Mouse (Mus musculus) spleen, adult 12 weeks (tissue): ENCODE measurements around the gene Gpn3.

Experiments
- DNase-seq: peaks from one replicate; pipeline ENCODE4 v3.0.0; 2022; ENCODE audit warnings: low spot score

Gpn3 gene

DNA sequence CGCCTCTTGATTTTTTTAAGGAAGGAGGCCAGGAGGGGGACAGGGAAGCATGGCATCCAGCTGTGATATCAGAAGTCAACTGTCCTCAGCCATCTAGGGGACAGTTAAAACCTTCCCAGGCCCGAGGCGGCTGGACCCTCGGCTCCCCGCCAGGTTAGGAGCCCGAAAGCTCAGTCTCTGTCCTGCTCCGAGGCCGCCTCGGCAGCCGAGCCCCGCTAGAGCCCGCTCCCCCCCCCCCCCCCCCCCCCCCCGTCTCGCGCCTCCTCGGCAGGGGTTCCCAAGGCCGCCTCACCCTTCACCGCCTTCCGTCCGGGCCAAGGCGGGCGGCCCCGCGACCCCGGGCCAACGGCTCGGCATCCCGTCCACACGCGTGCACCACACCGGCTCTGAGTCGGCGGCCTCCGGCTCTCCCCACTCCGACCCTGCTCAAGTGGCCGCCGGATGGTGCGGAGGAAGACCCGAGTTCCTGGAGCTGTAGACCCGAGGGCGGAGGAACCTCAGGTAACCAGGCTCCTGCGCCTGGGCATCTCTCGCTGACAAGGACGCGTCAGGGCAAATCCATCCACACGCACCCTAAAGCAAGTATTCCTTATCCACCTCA is at the start of gene Gpn3:
Gpn3 (plus strand) TSS at position 286 of the 601 bp plus-strand sequence.
- no peak for DNase-seq

DNA sequence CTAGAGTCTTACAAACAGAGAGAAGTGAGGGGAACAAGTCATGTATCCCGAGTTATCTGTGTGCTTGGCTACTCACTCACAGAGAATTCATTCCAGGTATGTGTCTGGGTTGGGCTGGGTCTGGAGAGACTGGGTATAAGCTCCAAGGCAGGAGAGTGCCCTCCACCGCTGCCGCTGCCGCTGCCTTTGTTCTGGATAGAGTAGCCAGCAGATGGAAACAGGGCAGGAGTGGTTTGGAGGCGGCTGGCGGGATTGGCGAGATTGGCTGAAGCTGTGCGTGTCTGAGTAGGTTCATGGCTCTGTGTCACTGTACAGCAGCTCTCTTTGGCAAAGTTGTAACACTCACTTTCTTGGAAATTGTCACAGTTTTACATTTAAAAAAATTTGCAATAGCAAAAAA is 48.2 kb upstream of the Gpn3 start:
- no peak for DNase-seq

DNA sequence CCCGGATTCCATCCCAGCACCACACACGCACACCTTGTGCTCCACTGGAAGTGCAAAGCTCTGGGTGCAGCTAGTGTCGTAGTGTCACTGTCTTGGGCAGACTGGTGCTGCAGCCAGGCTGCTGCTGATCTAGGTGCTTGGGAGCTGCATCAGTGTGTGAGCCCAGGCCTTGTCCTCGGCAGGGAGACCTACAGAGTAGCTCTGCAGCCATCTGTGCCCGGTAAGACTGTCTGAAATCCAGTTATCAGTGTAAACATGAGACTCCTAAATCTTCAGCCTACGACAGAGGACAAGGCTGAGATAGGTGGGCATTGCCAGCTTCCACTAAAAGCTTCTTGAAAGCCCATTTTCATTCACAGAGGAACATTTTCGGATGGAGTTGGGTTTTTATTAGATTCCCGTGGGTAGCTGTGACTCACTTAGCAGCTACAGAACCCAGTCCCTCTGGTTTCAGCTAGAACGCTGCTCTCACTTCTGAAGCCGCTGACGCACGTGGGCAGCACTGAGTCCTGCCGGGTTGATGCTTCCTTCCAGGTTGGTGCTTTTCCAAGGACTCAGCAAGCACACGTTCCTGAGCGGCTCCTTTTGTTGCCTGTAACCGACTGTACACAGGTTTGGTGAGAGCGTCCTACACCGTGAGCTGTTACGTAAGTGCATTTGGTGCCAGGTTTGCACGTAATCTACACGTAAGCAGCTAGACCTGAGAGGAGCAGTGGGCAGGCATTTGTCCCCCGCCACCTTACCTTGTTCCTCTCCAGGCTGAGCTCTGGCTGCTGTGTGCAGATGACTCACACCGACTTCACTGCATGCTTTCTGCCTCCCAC is 46.9 kb upstream of the Gpn3 start:
- DNase-seq = no peak

DNA sequence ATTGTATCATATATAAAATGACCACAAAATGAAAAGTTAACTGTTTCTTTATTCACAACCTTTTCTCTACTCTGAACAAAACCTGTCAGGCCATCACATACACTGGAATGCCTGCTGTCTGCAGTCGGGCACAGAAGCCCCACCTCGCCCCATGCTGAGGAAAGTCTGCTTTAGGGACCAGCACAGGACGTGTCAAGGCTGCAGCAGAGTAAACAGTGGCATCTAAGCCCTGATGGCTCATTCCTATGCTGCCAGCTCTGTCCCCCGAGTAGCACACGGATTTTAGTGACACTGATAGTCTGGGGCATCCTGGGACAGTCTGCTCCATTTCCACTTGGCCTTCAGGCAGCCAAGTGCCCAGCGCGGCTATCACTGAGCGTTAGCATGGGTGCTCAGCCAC is 46.2 kb upstream of the Gpn3 start:
- no peak for DNase-seq

DNA sequence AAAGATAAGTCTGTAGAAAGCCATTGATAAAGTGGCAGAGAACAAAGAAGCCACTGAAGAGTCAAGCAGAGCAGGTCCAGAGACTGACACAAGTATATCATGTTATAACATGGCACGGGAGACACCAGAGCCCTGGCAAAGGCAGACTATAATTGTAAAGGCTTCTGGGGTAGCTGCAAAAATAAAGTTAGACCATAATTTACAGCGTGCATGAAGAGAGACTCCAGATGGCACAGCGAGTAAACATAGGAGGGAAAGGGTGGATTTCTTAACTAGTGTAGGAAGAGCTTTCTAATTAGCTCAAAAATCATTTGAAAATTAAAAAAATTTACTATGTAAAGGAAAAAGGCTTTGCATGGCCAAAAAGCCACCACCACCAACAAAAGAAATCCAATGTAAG is 44.4 kb upstream of the Gpn3 start:
- DNase-seq = no peak

DNA sequence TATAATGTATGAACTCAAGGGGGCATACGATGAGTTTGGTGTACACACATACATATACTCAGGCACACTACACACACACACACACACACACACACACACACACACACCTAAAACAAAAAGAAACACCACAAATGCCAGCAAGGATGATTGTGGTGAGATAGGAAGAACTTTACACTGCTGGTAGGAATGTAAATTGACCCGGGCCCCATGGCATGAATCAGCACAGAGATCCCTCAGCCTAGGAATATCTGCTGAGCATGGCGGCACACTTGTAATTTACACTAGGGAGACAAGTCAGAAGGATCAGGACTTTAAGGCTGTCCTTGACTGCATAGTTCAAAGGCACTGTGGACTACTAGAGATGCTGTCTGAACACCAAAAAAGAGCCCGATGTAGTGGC is 41.4 kb upstream of the Gpn3 start:
- no peak for DNase-seq

DNA sequence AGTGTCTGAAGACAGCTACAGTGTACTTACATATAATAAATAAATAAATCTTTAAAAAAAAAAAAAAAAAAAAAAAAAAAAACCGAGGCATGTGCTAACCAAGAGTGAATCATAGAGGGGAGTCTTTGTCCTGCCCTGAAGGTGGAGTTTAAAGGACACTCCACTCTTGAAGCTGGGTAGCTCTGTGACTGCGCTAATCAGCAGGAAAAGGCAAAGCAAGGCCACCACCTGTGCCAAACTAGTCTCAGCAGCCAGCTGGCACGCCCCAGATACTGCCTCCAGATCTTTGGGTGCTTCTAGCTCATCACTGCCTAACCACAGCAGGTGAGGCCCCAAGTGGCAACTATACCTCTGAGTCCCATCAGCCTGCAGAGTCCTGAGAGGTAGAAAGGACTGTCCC is 37.0 kb upstream of the Gpn3 start:
- DNase-seq = no peak

DNA sequence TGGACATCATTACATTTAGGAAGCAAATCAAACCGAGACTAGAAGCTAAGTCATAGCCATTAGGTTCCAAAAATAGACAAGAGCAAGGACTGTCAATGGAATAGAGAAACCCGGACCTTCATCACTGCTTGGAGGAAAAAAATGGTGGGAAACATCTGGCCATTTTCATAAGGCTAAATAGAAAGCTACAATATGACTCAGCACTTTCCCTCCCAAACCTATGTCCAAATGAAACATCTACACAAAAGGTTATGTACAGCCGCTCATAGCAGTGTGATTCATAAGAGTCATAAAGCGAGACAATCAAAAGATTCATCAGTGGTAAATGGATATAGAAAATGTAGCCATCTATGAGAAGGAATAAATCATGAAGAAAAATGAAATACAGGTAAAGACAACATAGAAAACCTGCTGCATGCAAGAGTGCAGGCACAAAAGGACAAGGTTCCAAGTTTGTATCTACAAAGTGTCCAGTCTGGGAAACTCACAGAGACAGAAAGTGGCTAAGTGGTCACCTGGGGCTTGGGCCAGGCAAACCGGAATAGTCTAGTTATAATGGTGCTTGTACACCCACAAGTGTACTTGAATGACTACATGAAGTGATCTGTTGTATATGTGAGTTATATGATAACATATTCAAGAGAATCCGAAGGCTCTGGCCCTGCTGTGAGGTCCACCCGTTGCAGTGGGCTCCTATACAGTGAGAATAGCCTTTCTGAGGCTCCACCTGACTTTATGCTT is 35.0 kb upstream of the Gpn3 start:
- DNase-seq = no peak

DNA sequence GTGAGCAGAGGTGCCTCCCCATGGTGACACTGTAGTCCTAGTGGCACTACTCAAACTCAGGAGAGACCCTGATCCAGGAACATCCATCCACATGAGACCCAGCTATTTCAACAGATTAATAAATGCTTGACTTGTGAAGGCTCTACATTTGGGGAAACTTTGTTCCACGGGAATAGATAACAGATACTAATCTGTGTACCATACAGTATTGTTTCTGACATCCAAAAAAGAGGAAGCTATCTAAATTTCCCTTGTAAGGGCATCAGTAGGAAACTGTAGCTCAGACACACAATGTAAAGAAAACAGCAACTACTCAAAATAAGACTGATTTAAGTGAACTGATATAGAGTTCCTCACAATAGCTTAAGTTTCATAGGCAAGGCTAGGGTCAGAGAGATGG is 28.8 kb upstream of the Gpn3 start:
- DNase-seq = no peak

DNA sequence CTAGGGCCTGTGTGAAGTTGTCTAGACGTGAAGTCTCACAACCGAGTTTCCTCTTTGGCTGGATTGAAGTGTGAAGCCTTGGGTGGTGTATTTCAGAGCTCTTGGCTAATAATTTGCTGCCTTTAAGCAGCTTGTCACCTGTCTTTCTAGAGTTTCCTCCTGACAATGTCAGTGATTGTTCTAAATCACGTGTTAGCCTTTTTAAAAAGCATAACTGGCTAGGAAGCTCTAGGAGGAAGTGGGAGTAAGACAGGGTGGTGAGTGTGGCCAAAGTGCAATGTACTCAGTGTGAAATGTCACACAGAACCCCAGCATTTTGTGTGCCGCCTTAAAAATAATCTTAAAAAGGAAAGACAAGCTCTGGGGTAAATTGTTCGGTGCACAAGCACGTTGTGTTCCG is 27.9 kb upstream of the Gpn3 start:
- DNase-seq = no peak

DNA sequence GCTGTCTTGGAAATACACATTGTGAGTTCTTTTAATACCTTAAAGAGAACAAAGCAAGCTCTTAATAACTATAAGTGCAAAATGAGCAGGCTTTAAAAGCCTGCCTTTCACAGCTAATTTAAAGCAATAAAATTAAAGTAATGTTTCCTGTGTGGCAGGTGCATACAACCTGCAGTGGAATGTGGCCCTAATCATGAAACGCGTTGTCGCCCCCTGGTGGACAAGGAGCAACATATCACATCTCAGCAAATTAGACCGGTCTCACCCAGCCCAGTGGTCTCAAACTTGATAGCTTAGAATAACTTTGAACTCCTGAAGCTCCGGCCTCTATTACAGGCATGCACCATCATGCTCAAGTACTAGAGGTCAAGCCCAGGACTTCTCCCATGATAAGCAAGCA is 27.4 kb upstream of the Gpn3 start:
- DNase-seq = peak; percentile 69

DNA sequence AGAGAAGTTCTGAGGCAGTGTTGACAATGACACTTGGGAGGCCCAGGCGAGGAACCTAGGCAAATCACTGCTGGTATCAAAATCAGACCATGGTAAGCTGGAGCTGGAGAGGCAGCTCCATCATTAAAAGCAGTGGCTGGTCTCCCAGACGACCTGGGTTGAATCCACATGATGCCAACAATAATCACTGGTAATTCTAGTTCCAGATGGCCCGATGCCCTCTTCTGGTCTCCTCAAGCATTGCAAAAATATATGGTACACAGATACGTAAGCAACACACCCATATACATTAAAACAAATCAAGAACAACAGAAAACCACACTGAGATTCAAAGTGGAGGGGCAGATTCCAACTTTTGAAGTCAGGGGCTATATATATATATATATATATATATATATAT is 25.9 kb upstream of the Gpn3 start:
- no peak for DNase-seq

DNA sequence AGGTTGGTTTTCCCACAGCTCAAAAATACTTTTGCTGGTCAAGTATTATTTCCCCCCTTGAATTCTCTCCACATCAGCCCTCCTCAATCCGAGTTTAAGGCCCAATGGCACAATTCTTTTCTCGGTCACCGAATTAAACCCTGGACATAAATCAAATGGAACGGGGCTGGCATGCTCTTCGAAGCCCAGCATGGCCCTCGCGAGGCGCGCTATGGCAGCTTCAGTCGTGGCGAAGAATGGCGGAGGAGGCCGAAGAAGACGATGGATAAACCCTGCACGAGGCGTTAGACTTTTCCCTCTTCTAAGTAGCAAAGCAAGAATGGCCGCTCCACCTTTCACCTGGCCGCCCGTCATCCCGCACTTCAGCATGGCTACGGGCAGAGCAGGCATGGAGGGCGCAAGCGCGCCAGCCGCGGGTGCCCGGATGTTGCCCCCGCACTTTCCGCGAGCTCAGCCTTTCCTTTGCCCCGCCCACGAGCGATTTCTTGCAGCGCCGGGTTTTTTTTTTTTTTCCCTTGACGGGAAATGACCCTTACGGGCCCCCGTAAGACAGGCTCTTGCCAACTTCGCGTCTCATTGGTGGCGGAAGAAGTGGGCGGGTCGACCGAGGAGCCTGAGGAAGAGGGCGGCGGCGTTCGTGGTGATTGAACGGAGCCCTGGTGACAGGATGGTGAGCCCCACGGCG is 17.7 kb upstream of the Gpn3 start, which contains the start of the genes Rad9b and Vps29:
Rad9b (minus strand) TSS at position 427 of the 685 bp plus-strand sequence.
Vps29 (plus strand) TSS at position 563 of the 685 bp plus-strand sequence.
- peak; percentile 99 for DNase-seq

DNA sequence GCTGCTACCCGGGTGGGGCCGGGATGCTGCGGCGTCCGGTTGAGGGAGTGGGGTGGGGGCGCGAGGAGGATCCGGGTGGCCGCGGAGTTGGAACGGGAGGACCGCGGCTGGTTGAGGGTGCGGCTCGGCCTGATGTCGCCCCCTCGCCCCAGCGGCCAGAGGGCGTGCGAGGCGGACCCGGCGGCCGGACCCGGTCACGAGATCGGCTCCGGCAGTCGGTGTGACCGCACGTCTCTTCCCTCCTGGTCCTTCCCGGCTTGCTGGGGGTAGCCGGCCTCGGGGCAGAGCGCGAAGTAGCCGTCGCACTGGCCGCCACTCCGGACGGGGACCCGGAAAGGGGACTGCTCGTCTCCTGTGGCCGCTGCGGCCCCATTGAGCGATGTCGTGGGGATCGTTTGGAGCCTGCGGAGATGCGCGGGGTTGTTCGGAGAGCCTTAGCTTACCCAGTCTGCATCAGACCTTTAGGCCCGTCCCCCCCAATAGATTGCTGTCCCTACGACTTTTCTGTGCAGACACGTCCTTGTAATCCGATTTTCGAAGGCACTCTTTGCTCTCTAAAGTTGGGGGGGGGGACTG is 17.1 kb upstream of the Gpn3 start:
- DNase-seq = no peak

DNA sequence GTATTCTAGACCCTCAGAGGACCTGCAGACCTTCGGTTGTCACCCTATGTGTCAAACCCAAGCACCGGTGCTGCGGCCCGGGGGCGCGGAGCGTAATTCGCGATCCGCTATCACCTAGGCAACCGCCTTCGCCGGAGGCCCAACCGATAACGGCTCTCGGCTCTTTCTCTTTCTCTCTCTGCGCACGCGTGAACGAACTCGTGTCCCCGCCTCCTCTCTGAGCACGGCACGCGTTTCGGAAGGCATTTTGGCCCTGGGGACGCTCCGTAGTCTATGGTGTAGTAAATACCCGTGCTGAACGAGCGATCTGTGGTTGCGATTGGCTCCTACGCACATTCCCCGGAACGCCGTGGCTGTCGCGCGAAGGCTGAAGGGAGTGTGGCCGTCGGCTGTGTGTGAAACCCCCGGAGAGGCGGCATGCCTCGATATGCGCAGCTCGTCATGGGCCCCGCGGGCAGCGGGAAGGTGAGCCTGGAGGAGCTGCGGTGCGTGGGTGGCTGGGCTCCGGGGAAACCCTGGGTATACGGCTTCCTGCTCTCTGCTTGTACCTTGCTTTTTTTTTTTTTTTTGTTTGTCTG is 605 bp downstream of the Gpn3 start, which contains the start of gene Fam216a:
Fam216a (minus strand) TSS at position 173 of the 578 bp plus-strand sequence.
- DNase-seq = peak; percentile 98

DNA sequence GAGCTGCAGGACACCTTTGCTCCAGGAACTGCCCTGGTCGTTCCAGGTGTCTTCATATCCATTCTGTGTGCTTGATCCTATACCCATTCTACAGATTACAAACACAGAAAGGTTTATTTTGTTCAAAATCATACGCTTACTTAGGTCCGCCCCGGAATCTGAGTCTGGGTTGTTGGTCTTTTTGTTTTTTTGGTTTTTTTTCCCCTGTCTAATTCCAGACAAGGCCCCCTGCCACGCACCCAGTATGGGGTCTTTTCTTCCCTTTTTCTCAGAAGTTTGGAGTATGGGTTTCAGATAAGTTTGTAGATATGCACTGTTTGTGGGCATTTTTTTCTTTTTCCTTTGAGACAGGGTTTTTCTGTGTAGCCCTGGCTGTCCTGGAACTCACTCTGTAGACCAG is 1.2 kb downstream of the Gpn3 start:
- no peak for DNase-seq

DNA sequence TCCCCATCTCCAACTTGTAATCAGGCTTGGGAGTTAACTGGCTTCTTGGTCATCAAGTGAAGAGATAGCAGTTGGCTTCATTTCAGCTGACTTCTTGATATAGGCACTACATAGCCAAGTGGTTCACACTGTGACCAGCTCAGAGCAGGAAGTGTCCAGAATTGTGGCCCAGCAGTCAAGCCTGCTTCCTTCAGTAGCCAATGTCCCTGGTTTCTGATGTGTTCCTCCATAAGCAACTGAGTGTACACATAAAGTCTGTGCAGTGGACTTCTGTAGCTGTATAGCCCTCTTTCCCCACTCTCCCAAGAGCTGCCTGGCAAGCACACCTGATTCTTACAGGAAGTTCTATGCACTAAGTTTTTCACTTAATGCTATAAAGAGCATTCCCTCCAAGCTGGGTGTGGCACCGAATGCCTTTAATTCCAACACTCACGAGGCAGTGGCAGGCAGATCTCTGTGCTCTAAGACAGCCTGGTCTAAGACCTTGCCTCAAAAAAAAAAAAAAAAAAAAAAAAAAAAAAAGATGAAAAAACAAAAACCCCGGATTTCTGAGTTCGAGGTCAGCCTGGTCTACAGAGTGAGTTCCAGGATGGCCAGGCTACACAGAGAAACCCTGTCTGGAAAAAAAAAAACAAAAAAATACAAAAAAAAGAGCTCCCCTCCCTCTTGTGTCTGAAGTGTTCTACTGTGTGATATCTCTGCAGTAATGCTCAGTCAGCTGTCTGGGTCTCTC is 5.6 kb downstream of the Gpn3 start:
- DNase-seq = no peak

DNA sequence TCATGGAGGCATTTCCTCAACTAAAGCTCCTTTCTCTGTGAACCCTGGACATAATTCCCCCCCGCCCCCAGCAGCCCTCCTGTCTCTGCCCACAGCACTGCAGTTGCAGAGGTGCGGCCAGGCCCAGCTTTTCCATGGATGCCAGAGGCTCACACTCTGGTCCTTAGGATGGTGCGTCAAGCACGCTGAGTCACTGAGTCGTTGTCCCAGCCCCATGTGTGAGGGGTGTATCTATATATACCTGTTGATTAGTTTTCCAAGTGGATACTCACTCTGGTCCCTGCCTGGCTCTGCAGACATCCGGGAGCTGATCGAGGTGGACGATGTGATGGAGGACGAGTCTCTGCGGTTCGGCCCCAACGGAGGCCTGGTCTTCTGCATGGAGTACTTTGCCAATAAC is 6.5 kb downstream of the Gpn3 start:
- DNase-seq = no peak

DNA sequence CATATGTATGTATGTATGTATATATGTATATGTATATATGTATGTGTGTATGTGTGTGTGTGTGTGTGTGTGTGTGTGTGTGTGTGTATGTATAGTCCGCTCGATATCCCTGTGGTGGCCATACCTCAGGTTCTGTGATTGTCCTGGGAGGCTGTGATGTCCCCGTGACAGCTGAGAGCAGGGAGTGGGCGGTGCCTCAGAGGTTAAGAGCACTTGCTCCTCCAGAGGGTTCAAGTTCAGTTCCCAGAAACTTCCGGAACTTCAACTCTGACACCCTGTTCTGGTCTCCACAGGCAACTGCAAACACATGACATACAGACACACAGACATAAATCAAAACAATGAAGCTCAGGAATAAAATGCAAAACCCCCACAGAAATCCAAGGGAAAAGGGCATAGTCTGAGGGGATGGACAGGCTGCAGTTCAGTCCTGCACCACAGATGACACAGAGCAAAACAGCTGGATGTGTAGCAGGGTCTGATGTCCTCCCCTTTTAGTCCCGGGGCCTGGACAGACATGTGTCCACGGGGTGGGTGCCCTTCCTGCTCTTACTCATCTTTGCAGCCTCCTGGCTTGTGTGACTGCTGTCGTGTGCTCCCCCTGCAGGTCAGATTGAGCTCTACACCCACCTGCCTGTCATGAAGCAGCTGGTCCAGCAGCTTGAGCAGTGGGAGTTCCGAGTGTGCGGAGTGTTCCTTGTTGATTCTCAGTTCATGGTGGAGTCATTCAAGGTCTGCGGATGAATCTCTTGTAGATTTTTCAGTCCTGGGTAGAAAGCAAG is 7.9 kb downstream of the Gpn3 start:
- peak; percentile 58 for DNase-seq

DNA sequence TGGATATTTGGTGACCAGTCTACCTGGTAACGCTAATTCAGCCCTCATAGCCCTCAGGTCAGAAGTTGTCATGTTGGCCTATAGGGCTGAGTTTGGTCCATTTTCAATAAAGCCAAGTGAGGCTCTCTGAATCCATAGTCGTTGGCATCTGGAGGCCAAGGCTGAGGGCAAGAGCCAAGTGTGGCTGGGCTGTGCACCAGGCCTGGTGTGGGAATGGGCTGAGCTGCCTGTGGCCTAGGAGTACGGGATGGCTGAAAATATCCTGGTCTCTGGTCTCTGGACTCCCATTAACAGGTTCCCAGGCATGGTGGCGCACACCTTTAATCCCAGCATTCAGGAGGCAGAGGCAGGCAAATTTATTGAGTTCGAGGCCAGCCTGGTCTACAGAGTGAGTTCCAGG is 18.3 kb downstream of the Gpn3 start:
- DNase-seq = no peak
